Mouse (Mus musculus) stomach, embryonic 16.5 days (tissue): ENCODE results near the gene Nhsl1. TPM values are rescaled to one million over a fixed set of nuclear protein-coding genes. Genes with fewer than 3 reads are reported as not detected.
"Not testable (repeated sequence)": the region's sequence is repeated elsewhere in the genome, so short reads cannot be mapped to it uniquely, and the experiment has no call there.

Experiments used
- ATAC-seq: fragments of 200-750 bp; cut with Nextera tagmentation; 2 replicates; pipeline ENCODE4 v1.8.0; 2017; ENCODE audit warnings: moderate number of reproducible peaks, moderate TSS enrichment; ENCODE audit not compliant: insufficient read depth, low FRiP score
- H3K27ac ChIP-seq: fragments of 300-500 bp; sonication (generic); 2 replicates; pipeline ENCODE4 v1.5.1; 2014; ENCODE audit warnings: low read length
- H3K27me3 ChIP-seq: fragments of 300-500 bp; sonication (generic); 2 replicates; pipeline ENCODE4 v1.6.1; 2014; ENCODE audit warnings: low read length, control low read depth, mixed read lengths; ENCODE audit not compliant: control insufficient read depth, insufficient read depth
- H3K36me3 ChIP-seq: fragments of 300-500 bp; sonication (generic); 2 replicates; pipeline ENCODE4 v1.6.1; 2014; ENCODE audit warnings: low read length; ENCODE audit not compliant: control insufficient read depth, insufficient read depth
- H3K4me1 ChIP-seq: fragments of 300-500 bp; sonication (generic); 2 replicates; pipeline ENCODE4 v1.6.1; 2014; ENCODE audit warnings: low read length, control low read depth, mixed read lengths; ENCODE audit not compliant: control insufficient read depth, insufficient read depth
- H3K4me2 ChIP-seq: fragments of 300-500 bp; sonication (generic); 2 replicates; pipeline ENCODE4 v1.6.1; 2014; ENCODE audit warnings: low read depth, low read length, mixed read lengths
- H3K4me3 ChIP-seq: fragments of 300-500 bp; sonication (generic); replicated peaks from 2 replicates; pipeline ENCODE4 v1.5.1; 2014; ENCODE audit warnings: mild to moderate bottlenecking, low read length
- H3K9ac ChIP-seq: fragments of 300-500 bp; sonication (generic); 2 replicates; pipeline ENCODE4 v1.6.1; 2014; ENCODE audit warnings: low read length
- H3K9me3 ChIP-seq: fragments of 300-500 bp; sonication (generic); replicated peaks from 2 replicates; pipeline ENCODE4 v1.6.1; 2016; ENCODE audit warnings: low read length, control low read depth; ENCODE audit not compliant: control insufficient read depth
- WGBS: fragments of 180-500 bp; shearing (Covaris S2); extraction: QIAGEN DNeasy Blood & Tissue Kit; methylation state at CpG from one replicate; pipeline ENCODE4 v1.1.7; 2014; 5-methylcytosine and 5-hydroxymethylcytosine counted together
- polyA plus RNA-seq: library from polyadenylated mRNA; unstranded; fragments of >200 nt; fragmentation: Nextera tagmentation; extraction: Ambion mirVana; gene quantifications from 2 replicates; pipeline ENCODE4 v1.2.1, GENCODE M21; 2015

Gene Nhsl1
- polyA plus RNA-seq, 1 experiment from 2014 or later: 7.0 TPM

DNA sequence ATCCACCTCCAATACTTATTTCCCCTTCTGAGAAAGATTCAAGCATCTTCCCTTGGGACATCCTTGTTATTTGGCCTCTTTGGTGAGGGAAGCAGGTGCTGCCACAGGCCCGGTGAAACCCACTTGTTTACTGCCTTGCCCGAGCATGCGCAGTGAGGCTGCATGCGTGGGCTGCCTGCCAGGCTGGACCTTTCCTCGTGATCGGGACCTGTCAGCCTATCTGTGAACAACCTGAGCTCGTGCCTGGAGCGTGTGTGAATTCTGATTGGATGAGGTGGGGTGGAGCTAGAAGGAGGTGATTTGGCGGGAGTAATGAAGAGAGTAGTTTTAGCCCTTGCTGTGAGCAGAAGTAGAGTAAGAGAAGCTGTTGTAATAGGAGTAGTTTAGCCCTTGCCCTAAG is 240.3 kb downstream of the Nhsl1 start:
- not testable (repeated sequence) for H3K4me1 ChIP-seq, ATAC-seq, H3K4me3 ChIP-seq, H3K9ac ChIP-seq, H3K27me3 ChIP-seq, H3K36me3 ChIP-seq, H3K4me2 ChIP-seq, H3K27ac ChIP-seq, H3K9me3 ChIP-seq
- 79% methylated on average over 9 of the region's 9 CpGs for WGBS

DNA sequence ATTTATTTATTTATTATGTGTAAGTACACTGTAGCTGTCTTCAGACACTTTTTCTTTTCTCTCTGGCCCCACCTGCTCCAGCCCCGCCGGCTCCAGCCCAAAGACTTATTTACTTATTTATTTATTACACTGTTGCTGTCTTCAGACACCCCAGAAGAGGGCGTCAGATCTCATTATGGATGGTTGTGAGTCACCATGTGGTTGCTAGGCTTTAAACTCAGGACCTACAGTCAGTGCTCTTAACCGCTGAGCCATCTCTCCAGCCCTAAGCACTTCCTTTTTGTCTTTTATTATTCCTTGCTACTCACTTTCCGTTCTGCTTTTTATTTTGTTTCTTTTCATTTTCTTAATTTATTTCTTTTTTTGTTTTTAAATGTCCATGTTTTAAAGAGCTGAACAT is 242.7 kb downstream of the Nhsl1 start:
- no peak overlapping the region for H3K27ac ChIP-seq

DNA sequence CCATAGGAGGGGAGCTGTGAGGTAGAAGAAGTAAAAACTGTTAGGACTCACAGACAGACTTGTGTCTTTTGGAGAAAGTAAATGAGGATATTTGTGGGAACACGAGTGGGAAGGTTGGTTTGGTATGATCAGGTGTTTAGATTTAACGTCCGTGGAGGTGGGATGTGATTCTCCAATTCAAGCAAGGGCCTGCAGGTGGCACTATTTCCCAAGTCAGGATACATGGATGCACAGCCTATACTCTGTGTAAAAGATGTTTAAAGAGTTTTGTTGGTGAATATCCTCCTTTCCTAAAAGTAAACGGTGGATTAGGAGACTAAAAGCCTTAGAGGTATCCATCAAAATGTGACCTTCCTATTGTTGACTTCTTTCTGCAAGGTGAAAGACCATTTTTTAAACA is 244.2 kb downstream of the Nhsl1 start:
- WGBS: 6% methylated on average over 4 of the region's 4 CpGs
- H3K4me3 ChIP-seq: no peak overlapping the region

More for the DNA sequence above, 242.7 kb downstream of the Nhsl1 start:
- WGBS: 53% methylated on average over 5 of the region's 5 CpGs
- ATAC-seq: no peak
- no peaks in the 10 kb centered on the region for H3K9me3 ChIP-seq
- H3K4me3 ChIP-seq: no peak overlapping the region
- H3K27me3 ChIP-seq: no peaks in the 10 kb centered on the region
- H3K36me3 ChIP-seq: no peaks in the 10 kb centered on the region
- no peaks in the 10 kb centered on the region for H3K4me1 ChIP-seq
- no peak overlapping the region for H3K4me2 ChIP-seq
- no peak overlapping the region for H3K9ac ChIP-seq

DNA sequence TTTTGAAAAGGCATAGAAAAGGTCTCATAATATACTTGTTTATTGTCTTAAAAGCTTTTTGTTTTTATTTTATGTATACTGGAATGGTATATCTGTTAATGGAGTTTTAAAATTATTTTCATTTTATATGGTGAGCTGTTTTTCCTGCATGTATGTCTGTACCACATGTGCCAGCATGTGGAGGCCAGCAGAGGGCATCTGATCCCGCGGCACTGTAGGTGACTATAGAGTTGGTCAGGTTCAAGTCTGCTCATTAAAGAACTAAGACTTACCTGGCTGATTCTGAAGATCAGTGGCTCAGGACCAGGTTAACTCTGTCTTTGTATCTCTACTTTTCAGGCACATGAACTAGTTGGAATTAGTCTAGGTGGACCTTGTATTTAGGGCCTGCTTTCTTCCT is 253.8 kb downstream of the Nhsl1 start:
- Histone ChIP-seq H3K4me2 (no peak overlapping the region), H3K27me3 (no peaks in the 10 kb centered on the region), H3K9ac (no peak overlapping the region), H3K36me3 (no peaks in the 10 kb centered on the region), H3K4me1 (no peaks in the 10 kb centered on the region), H3K4me3 (no peak overlapping the region), H3K9me3 (no peaks in the 10 kb centered on the region), H3K27ac (no peak overlapping the region)
- no peak for ATAC-seq
- 40% methylated on average over 2 of the region's 2 CpGs for WGBS

More for the DNA sequence above, 244.2 kb downstream of the Nhsl1 start:
- ATAC-seq: no peak
- H3K36me3 ChIP-seq: no peaks in the 10 kb centered on the region
- H3K27me3 ChIP-seq: no peaks in the 10 kb centered on the region
- no peak overlapping the region for H3K9ac ChIP-seq
- no peaks in the 10 kb centered on the region for H3K4me1 ChIP-seq
- H3K9me3 ChIP-seq: no peaks in the 10 kb centered on the region
- H3K4me2 ChIP-seq: no peak overlapping the region
- no peak overlapping the region for H3K27ac ChIP-seq

Other genes starting within 250 kb of the Nhsl1 start
- gene Ect2l, start 108.1 kb upstream of the Nhsl1 start, polyA plus RNA-seq: 0.43 TPM in 1 of 2 replicates, not detected in the other
- 13.1 and 16.4 TPM in 2 replicates for gene Ccdc28a, start 84.0 kb upstream of the Nhsl1 start, polyA plus RNA-seq
- gene Hebp2, start 227.1 kb downstream of the Nhsl1 start, polyA plus RNA-seq: 56.3 and 82.2 TPM in 2 replicates